Mouse (Mus musculus) lung, adult 2 months (tissue): Measurements from ENCODE around the gene Ttll8.

Experiments used
- CTCF ChIP-seq: fragments of 200-500 bp; IDR thresholded peaks from 2 replicates; pipeline ENCODE4 v1.5.1; 2011; ENCODE audit warnings: mild to moderate bottlenecking, low read length, control low read depth; ENCODE audit not compliant: insufficient read depth
- POLR2A ChIP-seq: fragments of 200-500 bp; IDR thresholded peaks from 2 replicates; pipeline ENCODE4 v1.6.1; 2011; ENCODE audit warnings: low read depth, mild to moderate bottlenecking, control low read depth, low read length, borderline replicate concordance; ENCODE audit errors: extremely low read depth

DNA sequence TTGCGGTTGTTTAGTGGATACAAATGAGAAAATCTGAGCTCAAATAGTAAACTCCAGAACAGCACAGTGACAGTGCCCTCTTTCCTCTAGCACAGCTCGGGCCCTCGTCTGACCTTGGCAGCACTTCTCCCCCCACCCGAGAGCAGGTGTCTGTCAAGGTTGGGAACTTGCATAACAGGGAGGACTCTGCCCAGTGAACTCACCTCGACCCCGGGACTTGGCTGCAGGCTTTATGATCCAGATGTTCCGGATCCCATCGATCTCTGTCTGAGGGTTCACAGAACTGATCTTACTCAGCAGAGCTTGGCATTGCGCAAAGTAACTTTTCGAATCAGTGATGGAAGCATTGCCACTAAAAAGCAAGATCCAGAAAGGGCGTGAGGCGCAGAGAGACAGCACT lies 34.9 kb downstream of the Ttll8 start:
- no peak for TF ChIP-seq POLR2A
- no peak for TF ChIP-seq CTCF
